Mouse (Mus musculus): ENCODE results near the gene Prrt2. TPM values are rescaled to one million over a fixed set of nuclear protein-coding genes. Genes with fewer than 3 reads are reported as not detected.

The Prrt2 gene
- total and polyA plus RNA-seq, 2 experiments from 2014 or later = 0.23 TPM; not detected in 1

DNA sequence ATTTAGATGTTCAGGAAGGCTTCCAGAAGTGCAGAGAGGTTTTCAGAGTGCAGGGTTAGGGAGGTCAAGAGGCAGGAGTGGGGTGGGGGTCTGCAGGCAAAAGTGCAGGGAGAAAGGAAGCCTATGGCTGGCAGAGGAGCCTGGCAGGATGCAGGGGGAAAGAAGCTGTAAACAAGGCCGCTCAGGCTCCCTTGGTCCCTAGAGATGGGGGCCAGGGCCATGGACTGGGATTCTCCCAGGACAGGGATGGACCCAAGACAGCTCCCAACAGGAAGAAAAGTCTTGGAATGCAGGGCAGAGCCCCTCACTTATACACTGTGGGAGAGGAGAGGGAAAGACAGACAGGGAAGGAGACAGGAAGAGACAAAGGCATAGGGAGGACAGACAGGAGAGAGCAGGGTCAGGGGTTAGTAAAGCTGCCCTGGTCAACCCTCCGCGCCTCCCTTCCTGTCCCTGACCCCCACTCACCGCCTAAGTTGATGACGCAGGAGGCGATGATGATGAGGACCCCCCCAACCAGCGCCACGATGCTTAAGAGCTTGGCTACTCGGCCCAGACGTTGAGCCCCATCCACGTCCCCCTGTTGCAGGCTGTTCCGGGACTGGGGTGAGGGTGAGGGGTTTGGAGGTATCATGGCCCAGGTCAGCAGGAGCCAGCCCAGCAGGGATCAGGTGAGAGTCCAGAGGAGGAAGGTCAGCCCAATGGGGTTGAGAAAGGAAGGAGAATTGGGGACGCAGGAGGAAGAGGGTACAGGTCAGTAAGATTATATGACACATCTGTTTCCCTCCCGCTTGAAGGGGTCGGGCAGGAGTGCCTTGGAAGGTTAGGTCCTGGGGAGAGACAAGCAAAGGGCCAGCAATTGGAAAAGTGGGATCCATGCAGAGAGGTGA lies 2.4 kb downstream of the Prrt2 start:
- no peak for ATAC-seq (ENCODE audit: insufficient read depth, low read depth)
- no peaks in the 10 kb centered on the region for H3K9me3 ChIP-seq (replicated peaks; ENCODE audit: control insufficient read depth, low read length)
- peaks cover 22% of the 10 kb centered on the region for H3K36me3 ChIP-seq (replicated peaks; ENCODE audit: control insufficient read depth, insufficient read depth, low read length)
- DNase-seq (ENCODE audit: low spot score) = no peak
- WGBS = 65% methylated on average over 15 of the region's 15 CpGs
- peaks cover 31% of the 10 kb centered on the region for H3K4me1 ChIP-seq (ENCODE audit: control insufficient read depth, insufficient read depth)
- H3K9ac ChIP-seq (replicated peaks; ENCODE audit: low read depth, low read length) = no peak overlapping the region
- TF ChIP-seq EP300 (IDR thresholded peaks at IDR 0.05; ENCODE audit: low read depth) = no peak
- no peak for TF ChIP-seq CTCF (IDR thresholded peaks at IDR 0.05; ENCODE audit: low read depth)
- H3K4me3 ChIP-seq (ENCODE audit: low read depth, low read length) = no peak overlapping the region
- H3K4me2 ChIP-seq (ENCODE audit: low read depth, low read length) = no peak overlapping the region
- H3K27me3 ChIP-seq (ENCODE audit: control insufficient read depth, insufficient read depth, low read length) = no peaks in the 10 kb centered on the region
- peak overlapping the region; percentile 88; the same call in 1 of the 2 replicates for H3K27ac ChIP-seq (ENCODE audit: low read depth)

DNA sequence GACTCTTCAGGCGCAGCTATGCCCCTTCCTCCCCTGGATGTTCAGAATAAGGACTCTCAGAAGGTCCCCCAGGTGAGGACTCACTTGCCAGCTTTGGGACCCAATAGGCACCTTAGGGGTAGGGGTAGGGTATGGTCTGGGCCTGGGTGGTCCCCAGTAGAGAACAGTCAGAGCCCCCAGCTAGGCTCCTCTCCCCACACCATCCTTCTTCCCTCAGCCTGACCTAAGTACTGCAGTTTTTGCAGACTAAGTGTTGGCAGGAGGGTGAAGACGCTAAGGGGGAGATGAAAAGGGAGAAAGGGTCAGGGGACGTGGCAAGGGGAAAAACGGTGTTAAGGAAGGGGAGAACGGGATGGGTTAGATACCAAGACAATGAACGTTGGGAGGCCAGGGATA lies 3.1 kb downstream of the Prrt2 start:
- H3K36me3 ChIP-seq (replicated peaks; ENCODE audit: control insufficient read depth, insufficient read depth, low read length) = peaks cover 15% of the 10 kb centered on the region
- no peaks in the 10 kb centered on the region for H3K27me3 ChIP-seq (ENCODE audit: control insufficient read depth, insufficient read depth, low read length)
- H3K9ac ChIP-seq (replicated peaks; ENCODE audit: low read depth, low read length) = no peak overlapping the region
- ATAC-seq (ENCODE audit: insufficient read depth, low read depth) (no peak), DNase-seq (ENCODE audit: low spot score) (no peak)
- H3K4me1 ChIP-seq (ENCODE audit: control insufficient read depth, insufficient read depth) = peaks cover 26% of the 10 kb centered on the region
- no peaks in the 10 kb centered on the region for H3K9me3 ChIP-seq (replicated peaks; ENCODE audit: control insufficient read depth, low read length)
- H3K4me3 ChIP-seq (ENCODE audit: low read depth, low read length) = no peak overlapping the region
- no peak overlapping the region for H3K4me2 ChIP-seq (ENCODE audit: low read depth, low read length)
- TF ChIP-seq EP300 (IDR thresholded peaks at IDR 0.05; ENCODE audit: low read depth) (no peak), CTCF (IDR thresholded peaks at IDR 0.05; ENCODE audit: low read depth) (no peak)
- H3K27ac ChIP-seq (ENCODE audit: low read depth) = peak overlapping the region; percentile 88; the same call in 1 of the 2 replicates
- WGBS = 36% methylated on average over 6 of the region's 6 CpGs

DNA sequence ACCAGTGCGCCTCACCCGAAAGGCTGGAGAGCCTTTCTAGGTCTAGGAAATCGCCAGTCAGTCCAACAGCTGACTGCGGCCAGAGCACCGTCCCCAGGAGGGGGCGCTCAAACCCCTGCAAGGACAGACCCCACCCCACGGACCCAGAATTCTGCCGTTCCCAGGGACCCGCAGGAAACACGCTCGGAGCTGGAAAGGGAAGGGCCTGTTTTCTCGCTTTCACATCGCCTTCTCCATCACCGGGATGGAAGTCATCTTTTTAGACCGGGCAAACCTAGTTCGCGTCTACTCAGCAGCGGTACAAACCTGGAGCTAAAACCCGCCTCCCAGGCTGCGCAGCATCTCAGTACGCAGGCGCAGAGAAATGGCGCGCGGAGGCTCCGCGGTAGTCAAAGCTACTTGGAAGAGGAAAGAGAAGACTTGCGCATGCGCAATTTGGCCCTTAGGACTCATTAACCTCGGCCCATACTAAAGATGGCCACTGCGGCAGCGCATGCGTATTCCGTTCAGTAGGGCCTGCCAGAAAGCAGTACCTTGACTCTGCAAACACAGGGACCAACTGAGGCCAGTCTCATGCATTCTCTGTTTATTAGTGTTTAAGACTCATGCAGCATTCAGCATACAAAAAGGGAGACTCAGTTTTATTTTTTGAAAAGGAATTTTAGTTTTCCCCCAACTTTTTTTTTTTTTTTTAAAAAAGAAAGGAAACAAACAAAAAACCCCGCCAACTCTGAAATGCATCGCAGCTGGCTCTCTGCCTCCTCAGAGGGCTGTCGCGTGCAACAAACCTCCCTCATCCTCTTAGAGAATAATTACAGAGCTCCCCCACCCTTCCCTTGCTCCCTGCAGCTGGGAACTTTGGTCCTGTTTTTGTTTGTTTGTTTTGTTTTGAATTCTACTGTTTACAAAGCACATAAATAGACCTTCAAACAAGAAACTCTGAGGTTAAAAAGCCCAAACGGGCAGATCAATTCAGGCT lies 3.8 kb downstream of the Prrt2 start, which contains the start of gene Pagr1a:
Gene Pagr1a, minus strand, starts transcription at position 382 of the 979 bp plus-strand sequence.
- TF ChIP-seq EP300 (IDR thresholded peaks at IDR 0.05; ENCODE audit: low read depth) (no peak), CTCF (IDR thresholded peaks at IDR 0.05; ENCODE audit: low read depth) (peak; percentile 66)
- peak within 1 kb of the TSS; percentile 53 for H3K4me3 ChIP-seq (ENCODE audit: low read depth, low read length)
- H3K27ac ChIP-seq (ENCODE audit: low read depth) = peak within 1 kb of the TSS; percentile 88
- no peaks in the 10 kb centered on the region for H3K9me3 ChIP-seq (replicated peaks; ENCODE audit: control insufficient read depth, low read length)
- H3K27me3 ChIP-seq (ENCODE audit: control insufficient read depth, insufficient read depth, low read length) = no peaks in the 10 kb centered on the region
- peaks cover 26% of the 10 kb centered on the region for H3K4me1 ChIP-seq (ENCODE audit: control insufficient read depth, insufficient read depth)
- peak; percentile 99 for DNase-seq (ENCODE audit: low spot score)
- WGBS = 3% methylated on average over 39 of the region's 39 CpGs
- peak within 1 kb of the TSS; percentile 63 for H3K9ac ChIP-seq (replicated peaks; ENCODE audit: low read depth, low read length)
- peaks cover 13% of the 10 kb centered on the region; the same call in 1 of the 2 replicates for H3K36me3 ChIP-seq (replicated peaks; ENCODE audit: control insufficient read depth, insufficient read depth, low read length)
- ATAC-seq (ENCODE audit: insufficient read depth, low read depth) = peak; percentile 87
- H3K4me2 ChIP-seq (ENCODE audit: low read depth, low read length) = peak within 1 kb of the TSS; percentile 89

- Histone ChIP-seq H3K9me3 (replicated peaks; ENCODE audit: control insufficient read depth, low read length) (no peaks in the 10 kb centered on the region), H3K27me3 (ENCODE audit: control insufficient read depth, insufficient read depth, low read length) (no peaks in the 10 kb centered on the region), H3K9ac (replicated peaks; ENCODE audit: low read depth, low read length) (peak overlapping the region; percentile 63), H3K4me1 (ENCODE audit: control insufficient read depth, insufficient read depth) (peaks cover 25% of the 10 kb centered on the region), H3K4me3 (ENCODE audit: low read depth, low read length) (peak overlapping the region; percentile 53), H3K4me2 (ENCODE audit: low read depth, low read length) (peak overlapping the region; percentile 89), H3K27ac (ENCODE audit: low read depth) (peak overlapping the region; percentile 88), H3K36me3 (replicated peaks; ENCODE audit: control insufficient read depth, insufficient read depth, low read length) (0 out of 2 replicates have a peak, but pooled peaks cover 10% of the 10 kb centered on the region)
- whole genome bisulfite sequencing = 1% methylated on average over 22 of the region's 22 CpGs
- TF ChIP-seq EP300 (IDR thresholded peaks at IDR 0.05; ENCODE audit: low read depth) = no peak
- TF ChIP-seq CTCF (IDR thresholded peaks at IDR 0.05; ENCODE audit: low read depth) = no peak
- ATAC-seq (ENCODE audit: insufficient read depth, low read depth) = peak; percentile 45
- DNase-seq (ENCODE audit: low spot score) = peak; percentile 67
Observed at GRCm38 (mm10) chr7:127016486-127016938, 4.5 kb downstream of the Prrt2 start.

DNA sequence TGATC lies 4.7 kb downstream of the Prrt2 start, which contains the start of gene Pagr1b:
Gene Pagr1b, minus strand, starts transcription at position 4 of the 5 bp plus-strand sequence.
- peak within 1 kb of the TSS; percentile 53 for H3K4me3 ChIP-seq (ENCODE audit: low read depth, low read length)
- ATAC-seq (ENCODE audit: insufficient read depth, low read depth) (no peak), DNase-seq (ENCODE audit: low spot score) (no peak)
- H3K4me2 ChIP-seq (ENCODE audit: low read depth, low read length) = peak within 1 kb of the TSS; percentile 89
- no peaks in the 10 kb centered on the region for H3K9me3 ChIP-seq (replicated peaks; ENCODE audit: control insufficient read depth, low read length)
- H3K4me1 ChIP-seq (ENCODE audit: control insufficient read depth, insufficient read depth) = peaks cover 23% of the 10 kb centered on the region
- H3K27me3 ChIP-seq (ENCODE audit: control insufficient read depth, insufficient read depth, low read length) = no peaks in the 10 kb centered on the region
- peak within 1 kb of the TSS; percentile 88 for H3K27ac ChIP-seq (ENCODE audit: low read depth)
- H3K36me3 ChIP-seq (replicated peaks; ENCODE audit: control insufficient read depth, insufficient read depth, low read length) = 0 out of 2 replicates have a peak, but pooled peaks cover 10% of the 10 kb centered on the region
- peak within 1 kb of the TSS; percentile 63 for H3K9ac ChIP-seq (replicated peaks; ENCODE audit: low read depth, low read length)
- TF ChIP-seq EP300 (IDR thresholded peaks at IDR 0.05; ENCODE audit: low read depth) (no peak), CTCF (IDR thresholded peaks at IDR 0.05; ENCODE audit: low read depth) (no peak)

All from heart, postnatal 0 days (tissue).